Comparison of ENCODE assay signal across 8 mouse cellular contexts in the genomic region with DNA sequence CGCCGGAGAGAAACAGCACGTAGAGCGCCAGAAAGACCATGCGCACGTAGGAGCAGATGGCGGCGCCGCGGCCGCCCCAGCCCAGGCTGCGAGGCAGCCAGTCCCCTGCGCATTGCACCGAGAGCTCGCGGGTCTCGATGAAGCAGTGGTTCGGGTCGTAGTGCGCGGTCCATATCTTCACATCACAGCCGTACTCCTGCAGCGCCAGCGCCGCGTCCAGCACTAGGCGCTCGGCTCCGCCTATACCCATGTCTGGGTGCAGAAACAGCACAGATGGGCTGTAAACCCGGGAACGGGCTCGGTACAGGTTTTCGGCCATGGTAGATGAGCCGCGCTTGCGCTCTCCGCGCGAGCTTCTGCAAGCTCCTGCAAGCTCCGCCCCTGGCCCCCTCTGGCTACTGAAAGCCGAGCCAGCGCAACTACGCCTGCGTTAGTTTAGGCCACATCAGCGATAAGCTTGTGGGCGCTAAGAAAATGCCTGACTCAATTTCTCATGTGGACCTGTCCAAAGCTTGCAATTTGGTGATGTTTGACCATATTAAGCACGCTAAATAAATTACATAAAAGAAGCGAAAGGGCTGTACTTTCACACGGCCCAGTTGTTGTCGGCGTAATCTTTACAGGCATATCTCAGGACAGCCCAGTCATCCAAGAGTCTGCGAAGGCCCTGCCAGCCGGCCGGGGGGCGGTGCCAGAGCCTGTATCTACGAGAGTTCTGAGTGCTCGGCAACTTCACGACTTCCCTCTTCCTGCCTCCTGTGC. TPM values are rescaled to one million over a fixed set of nuclear protein-coding genes. Genes with fewer than 3 reads are reported as not detected.
A peak's percentile ranks its signal among the peaks of the same experiment; 100 is the strongest.
DNase-seq lines count a peak whose midpoint lies in the region; ATAC-seq and TF ChIP-seq lines count a peak whose summit lies in the region.

Alg2 (minus strand) TSS at position 366 of the 762 bp plus-strand sequence.
Sec61b (plus strand) TSS at position 691 of the 762 bp plus-strand sequence.

- TF ChIP-seq POLR2A in cortical plate, adult 2 months (IDR thresholded peaks at IDR 0.05; ENCODE audit: extremely low read depth, insufficient read depth, low read length), result peak; percentile 92

- peaks cover 19% of the 10 kb centered on the region for H3K9me3 ChIP-seq in megakaryocyte, embryonic 14.5 days

- peak; percentile 92 for ATAC-seq in activated CD4-positive, CD25-positive, alpha-beta regulatory T cell, adult 4 months

- peaks cover 70% of the 10 kb centered on the region for H3K36me3 ChIP-seq in megakaryocyte, embryonic 14.5 days (replicated peaks; ENCODE audit: low read length)

- DNase-seq in gastrocnemius, adult 8-10 months (ENCODE audit: low spot score in 2 of 2), result peak; percentile 96 to 98
- peak; percentile 99 for DNase-seq in hindlimb bud, embryonic 11.5 days (ENCODE audit: extremely low spot score, low read depth, low spot score)
- DNase-seq in left cerebral cortex, adult 8-10 months (ENCODE audit: low spot score in 2 of 2), result peak; percentile 91 to 97
- peak; percentile 97 to 98 for DNase-seq in right cerebral cortex, postnatal 10 days (ENCODE audit: low spot score in 2 of 2)
- DNase-seq in urinary bladder, postnatal 25 days (ENCODE audit: low spot score), result peak; percentile 91

- peak within 1 kb of the TSS; percentile 82 for H3K4me3 ChIP-seq in cortical plate, adult 2 months (ENCODE audit: insufficient read depth, low read length)
- H3K4me3 ChIP-seq in megakaryocyte, embryonic 14.5 days (replicated peaks), result peak within 1 kb of the TSS; percentile 100

- peak within 1 kb of the TSS; percentile 98 for H3K27ac ChIP-seq in cortical plate, adult 2 months (ENCODE audit: insufficient read depth, low read length)

- peaks cover 1% of the 10 kb centered on the region; the same call in 1 of the 2 replicates for H3K4me1 ChIP-seq in cortical plate, adult 2 months (ENCODE audit: control insufficient read depth, insufficient read depth, low read length)
- H3K4me1 ChIP-seq in megakaryocyte, embryonic 14.5 days, result peaks cover 53% of the 10 kb centered on the region

- H3K27me3 ChIP-seq in megakaryocyte, embryonic 14.5 days (replicated peaks), result no peaks in the 10 kb centered on the region

- no peak for TF ChIP-seq CTCF in cortical plate, adult 2 months (IDR thresholded peaks at IDR 0.05; ENCODE audit: extremely low read depth, insufficient read depth, low read length)

RNA-seq across cellular contexts. Expression of gene Alg2, which starts in this region (rescaled TPM):
- polyA plus RNA-seq in activated CD4-positive, CD25-positive, alpha-beta regulatory T cell, adult 4 months (2017; shearing (Covaris generic)), result 1 to 10 TPM; 6.4 to 9.8 TPM
- 77.2 and 81.6 TPM in 2 replicates for polyA plus RNA-seq in cortical plate, adult 2 months (2012; rRNA removed)
- total RNA-seq in gastrocnemius, adult 8-10 months (2022), result 10 to 100 TPM in 2 of 4 experiments, 1 to 10 TPM in 2; 8.1 to 15.5 (median 10.3) TPM
- total RNA-seq in left cerebral cortex, adult 8-10 months (2022), result 100 to 1,000 TPM; 112 to 118 (median 114) TPM
- 0.54 and 7.1 TPM in 2 replicates for polyA plus RNA-seq in megakaryocyte, embryonic 14.5 days (2012; ENCODE audit: insufficient read depth, low replicate concordance)

RNA-seq across cellular contexts. Expression of gene Sec61b, which starts in this region (rescaled TPM):
- 100 to 1,000 TPM; 366 to 372 TPM for polyA plus RNA-seq in activated CD4-positive, CD25-positive, alpha-beta regulatory T cell, adult 4 months (2017; shearing (Covaris generic))
- polyA plus RNA-seq in cortical plate, adult 2 months (2012; rRNA removed), result 65.5 and 76.1 TPM in 2 replicates
- 10 to 100 TPM; 30.6 to 84.1 (median 36.1) TPM for total RNA-seq in gastrocnemius, adult 8-10 months (2022)
- 10 to 100 TPM; 40.2 to 48.5 (median 41.3) TPM for total RNA-seq in left cerebral cortex, adult 8-10 months (2022)
- polyA plus RNA-seq in megakaryocyte, embryonic 14.5 days (2012; ENCODE audit: insufficient read depth, low replicate concordance), result 360 and 636 TPM in 2 replicates

Comparison
In these comparisons a context has a peak if more than half of its experiments do, and no peak if none do; other contexts are left out.
1. Peak in every context shown above with its lines: DNase-seq, ATAC-seq, H3K4me3 ChIP-seq and H3K27ac ChIP-seq.
2. RNA of gene Alg2 (total RNA-seq): 112 to 118 TPM in left cerebral cortex, adult 8-10 months; 8.1 to 15.5 TPM in gastrocnemius, adult 8-10 months; every median in the first group is over 4 times any median in the second.